Mouse (Mus musculus): ENCODE results near the gene Nfic. TPM values are rescaled to one million over a fixed set of nuclear protein-coding genes. Genes with fewer than 3 reads are reported as not detected.

Gene Nfic
- polyA plus RNA-seq, 1 experiment: 6.1 TPM

DNA sequence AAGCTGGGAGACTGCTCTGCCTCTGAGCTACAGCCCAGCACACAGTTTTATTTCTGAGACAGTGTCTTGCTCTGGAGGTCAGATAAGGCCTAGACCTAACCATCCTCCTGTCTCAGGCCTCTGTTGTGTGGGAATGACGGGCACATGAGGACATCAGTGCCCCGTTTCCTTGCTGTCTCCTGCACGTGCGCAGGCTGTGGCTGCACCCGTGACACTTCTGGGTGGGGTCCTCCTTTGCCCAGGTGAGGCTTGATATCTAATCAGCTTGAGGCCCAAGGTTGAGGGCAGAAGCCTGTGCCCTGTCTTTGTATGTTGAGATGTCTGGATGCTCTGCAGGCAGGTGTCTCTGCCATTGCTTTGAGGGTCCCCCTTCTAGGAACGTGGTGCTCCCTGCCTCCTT lies 63.2 kb downstream of the Nfic start:
- Histone ChIP-seq H3K9ac (ENCODE audit: low read depth, poor library complexity, severe bottlenecking) (no peak overlapping the region), H3K36me3 (ENCODE audit: control insufficient read depth, insufficient read depth, low read length, poor library complexity, severe bottlenecking) (peaks cover 2% of the 10 kb centered on the region; the same call in 1 of the 2 replicates), H3K27me3 (ENCODE audit: control insufficient read depth, insufficient read depth, low read length, poor library complexity, severe bottlenecking) (no peaks in the 10 kb centered on the region), H3K27ac (ENCODE audit: insufficient read depth, low read length) (no peak overlapping the region), H3K4me1 (ENCODE audit: control insufficient read depth, insufficient read depth, low read length) (peaks cover 3% of the 10 kb centered on the region), H3K9me3 (replicated peaks; ENCODE audit: control insufficient read depth, insufficient read depth, low read length, poor library complexity, severe bottlenecking) (no peaks in the 10 kb centered on the region), H3K4me3 (ENCODE audit: low read depth, low read length) (no peak overlapping the region)
- TF ChIP-seq POLR2A (IDR thresholded peaks at IDR 0.05; ENCODE audit: insufficient read depth, low read length) (no peak), EP300 (IDR thresholded peaks at IDR 0.05; ENCODE audit: insufficient read depth, low read depth, low read length) (no peak), CTCF (IDR thresholded peaks at IDR 0.05; ENCODE audit: low read depth, low read length) (no peak)

DNA sequence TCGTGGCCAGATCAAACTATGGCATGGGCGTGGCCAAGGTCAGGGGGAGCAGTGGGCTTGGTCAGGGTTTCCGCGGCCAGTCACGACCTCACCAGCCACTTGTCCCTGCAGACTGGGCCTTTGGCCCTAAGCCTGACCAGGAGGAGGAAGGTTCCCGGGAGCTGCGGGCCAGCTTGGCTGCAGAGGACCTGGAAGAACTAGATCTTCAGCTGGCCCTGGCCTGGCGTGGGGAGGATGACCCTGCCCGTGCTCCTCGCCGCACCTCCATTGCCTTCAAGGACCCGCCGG lies 64.8 kb downstream of the Nfic start:
- no peaks in the 10 kb centered on the region for H3K9me3 ChIP-seq (replicated peaks; ENCODE audit: control insufficient read depth, insufficient read depth, low read length, poor library complexity, severe bottlenecking)
- no peak overlapping the region for H3K27ac ChIP-seq (ENCODE audit: insufficient read depth, low read length)
- TF ChIP-seq CTCF (IDR thresholded peaks at IDR 0.05; ENCODE audit: low read depth, low read length) (no peak), POLR2A (IDR thresholded peaks at IDR 0.05; ENCODE audit: insufficient read depth, low read length) (no peak), EP300 (IDR thresholded peaks at IDR 0.05; ENCODE audit: insufficient read depth, low read depth, low read length) (no peak)
- peaks cover 3% of the 10 kb centered on the region for H3K4me1 ChIP-seq (ENCODE audit: control insufficient read depth, insufficient read depth, low read length)
- peaks cover 12% of the 10 kb centered on the region for H3K36me3 ChIP-seq (ENCODE audit: control insufficient read depth, insufficient read depth, low read length, poor library complexity, severe bottlenecking)
- H3K4me3 ChIP-seq (ENCODE audit: low read depth, low read length): no peak overlapping the region
- no peak overlapping the region for H3K9ac ChIP-seq (ENCODE audit: low read depth, poor library complexity, severe bottlenecking)
- no peaks in the 10 kb centered on the region for H3K27me3 ChIP-seq (ENCODE audit: control insufficient read depth, insufficient read depth, low read length, poor library complexity, severe bottlenecking)

DNA sequence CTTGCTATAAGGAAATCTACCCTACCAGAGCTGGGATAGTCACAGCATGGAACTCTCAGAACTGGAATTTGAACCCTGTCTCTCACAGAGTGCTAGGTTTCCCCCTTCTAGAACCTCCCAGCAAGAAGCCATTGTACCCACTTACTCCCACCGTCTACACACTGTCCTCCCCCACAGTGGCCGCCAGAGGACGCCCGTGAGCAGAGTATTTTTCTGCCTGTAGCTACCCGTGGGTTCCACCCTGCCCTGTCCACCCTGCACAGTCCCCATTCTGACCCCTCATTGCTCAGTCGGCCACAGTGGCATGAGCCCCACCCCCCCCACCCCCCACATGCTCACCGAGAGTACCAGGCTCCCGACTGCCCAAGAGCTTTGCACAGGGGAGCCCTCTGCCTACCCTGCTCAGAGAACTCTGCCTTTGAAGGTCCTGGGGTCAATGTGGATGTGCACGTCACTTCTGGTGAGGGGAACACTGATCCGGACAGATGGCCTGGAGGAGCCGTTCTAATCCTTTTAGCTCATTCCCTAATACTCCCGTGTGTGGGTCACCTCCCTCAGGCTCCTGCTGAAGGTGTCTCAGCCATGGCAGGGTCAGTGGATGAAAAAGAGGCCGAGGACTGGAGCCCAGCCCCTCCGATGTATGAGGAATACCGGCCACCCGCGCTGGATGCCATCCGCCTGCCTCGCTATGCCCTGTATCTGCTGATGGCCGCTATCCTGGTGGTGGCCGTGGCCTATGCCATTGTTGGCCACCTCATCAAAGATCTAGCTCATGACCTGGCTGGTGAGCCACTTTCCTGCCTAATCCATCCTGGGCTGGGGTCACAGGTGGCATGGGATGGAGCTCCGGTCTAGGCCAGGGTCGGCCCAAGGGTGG lies 65.4 kb downstream of the Nfic start:
- Histone ChIP-seq H3K27me3 (ENCODE audit: control insufficient read depth, insufficient read depth, low read length, poor library complexity, severe bottlenecking) (no peaks in the 10 kb centered on the region), H3K4me1 (ENCODE audit: control insufficient read depth, insufficient read depth, low read length) (peaks cover 3% of the 10 kb centered on the region), H3K27ac (ENCODE audit: insufficient read depth, low read length) (no peak overlapping the region), H3K4me3 (ENCODE audit: low read depth, low read length) (no peak overlapping the region), H3K36me3 (ENCODE audit: control insufficient read depth, insufficient read depth, low read length, poor library complexity, severe bottlenecking) (peaks cover 12% of the 10 kb centered on the region), H3K9me3 (replicated peaks; ENCODE audit: control insufficient read depth, insufficient read depth, low read length, poor library complexity, severe bottlenecking) (no peaks in the 10 kb centered on the region), H3K9ac (ENCODE audit: low read depth, poor library complexity, severe bottlenecking) (no peak overlapping the region)
- peak; percentile 93 for TF ChIP-seq CTCF (IDR thresholded peaks at IDR 0.05; ENCODE audit: low read depth, low read length)
- TF ChIP-seq POLR2A (IDR thresholded peaks at IDR 0.05; ENCODE audit: insufficient read depth, low read length): no peak
- no peak for TF ChIP-seq EP300 (IDR thresholded peaks at IDR 0.05; ENCODE audit: insufficient read depth, low read depth, low read length)

DNA sequence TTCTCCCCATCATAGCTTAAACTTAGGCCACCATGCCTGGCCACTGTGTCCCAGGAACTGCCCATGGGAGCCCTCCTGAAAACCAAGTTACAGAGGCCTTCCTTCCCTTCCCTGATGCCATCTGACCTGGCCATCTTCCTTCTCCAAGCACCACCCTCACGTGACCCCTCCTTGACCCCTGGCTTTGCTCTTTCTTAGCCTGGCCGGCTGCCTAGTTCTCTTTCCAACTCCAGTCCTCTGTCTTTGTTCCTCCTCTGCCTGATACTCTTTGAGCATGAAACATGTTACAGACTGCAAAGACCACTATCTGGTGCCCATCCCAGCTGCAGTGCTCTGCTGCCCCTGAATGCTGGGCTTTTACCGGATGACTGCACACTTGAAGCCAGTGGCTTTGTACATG lies 66.1 kb downstream of the Nfic start:
- Histone ChIP-seq H3K9ac (ENCODE audit: low read depth, poor library complexity, severe bottlenecking) (no peak overlapping the region), H3K27me3 (ENCODE audit: control insufficient read depth, insufficient read depth, low read length, poor library complexity, severe bottlenecking) (no peaks in the 10 kb centered on the region), H3K36me3 (ENCODE audit: control insufficient read depth, insufficient read depth, low read length, poor library complexity, severe bottlenecking) (peaks cover 12% of the 10 kb centered on the region), H3K27ac (ENCODE audit: insufficient read depth, low read length) (no peak overlapping the region), H3K4me3 (ENCODE audit: low read depth, low read length) (no peak overlapping the region), H3K9me3 (replicated peaks; ENCODE audit: control insufficient read depth, insufficient read depth, low read length, poor library complexity, severe bottlenecking) (no peaks in the 10 kb centered on the region), H3K4me1 (ENCODE audit: control insufficient read depth, insufficient read depth, low read length) (peaks cover 3% of the 10 kb centered on the region)
- no peak for TF ChIP-seq POLR2A (IDR thresholded peaks at IDR 0.05; ENCODE audit: insufficient read depth, low read length)
- no peak for TF ChIP-seq CTCF (IDR thresholded peaks at IDR 0.05; ENCODE audit: low read depth, low read length)
- no peak for TF ChIP-seq EP300 (IDR thresholded peaks at IDR 0.05; ENCODE audit: insufficient read depth, low read depth, low read length)

DNA sequence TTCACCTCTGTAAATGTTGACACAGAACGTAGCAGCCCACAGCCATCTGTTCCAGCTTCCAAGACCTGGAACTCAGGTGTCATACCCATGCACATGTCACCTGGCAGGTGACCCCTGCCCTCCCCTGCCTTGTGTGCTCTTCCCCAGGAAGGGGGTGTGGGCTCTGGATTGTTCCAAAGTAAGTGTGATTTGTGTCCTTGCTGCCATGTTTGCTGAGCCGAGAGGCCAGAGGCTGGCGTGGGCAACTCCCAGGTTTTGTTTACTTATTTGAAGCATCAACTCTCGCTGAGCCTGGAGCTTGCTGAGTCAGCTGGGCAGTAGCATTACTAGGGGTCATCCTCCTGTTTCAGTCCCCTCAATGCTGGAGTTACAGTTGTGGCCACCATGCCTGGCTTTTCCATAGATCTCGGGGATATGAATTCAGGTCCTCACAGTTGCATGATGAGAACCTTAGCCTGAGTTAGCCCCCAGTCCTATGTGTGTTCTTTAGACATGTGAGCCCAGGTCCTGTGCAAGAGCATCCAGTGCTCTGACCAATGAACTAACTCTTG lies 66.9 kb downstream of the Nfic start, which contains the start of gene Gm48552:
Gm48552 (plus strand) TSS at position 501 of the 551 bp plus-strand sequence.
- Histone ChIP-seq H3K9me3 (replicated peaks; ENCODE audit: control insufficient read depth, insufficient read depth, low read length, poor library complexity, severe bottlenecking) (no peaks in the 10 kb centered on the region), H3K27ac (ENCODE audit: insufficient read depth, low read length) (no peak within 1 kb of the TSS), H3K4me3 (ENCODE audit: low read depth, low read length) (no peak within 1 kb of the TSS), H3K27me3 (ENCODE audit: control insufficient read depth, insufficient read depth, low read length, poor library complexity, severe bottlenecking) (no peaks in the 10 kb centered on the region), H3K4me1 (ENCODE audit: control insufficient read depth, insufficient read depth, low read length) (peaks cover 3% of the 10 kb centered on the region), H3K36me3 (ENCODE audit: control insufficient read depth, insufficient read depth, low read length, poor library complexity, severe bottlenecking) (peaks cover 12% of the 10 kb centered on the region), H3K9ac (ENCODE audit: low read depth, poor library complexity, severe bottlenecking) (no peak within 1 kb of the TSS)
- TF ChIP-seq CTCF (IDR thresholded peaks at IDR 0.05; ENCODE audit: low read depth, low read length) (no peak), EP300 (IDR thresholded peaks at IDR 0.05; ENCODE audit: insufficient read depth, low read depth, low read length) (no peak), POLR2A (IDR thresholded peaks at IDR 0.05; ENCODE audit: insufficient read depth, low read length) (no peak)

DNA sequence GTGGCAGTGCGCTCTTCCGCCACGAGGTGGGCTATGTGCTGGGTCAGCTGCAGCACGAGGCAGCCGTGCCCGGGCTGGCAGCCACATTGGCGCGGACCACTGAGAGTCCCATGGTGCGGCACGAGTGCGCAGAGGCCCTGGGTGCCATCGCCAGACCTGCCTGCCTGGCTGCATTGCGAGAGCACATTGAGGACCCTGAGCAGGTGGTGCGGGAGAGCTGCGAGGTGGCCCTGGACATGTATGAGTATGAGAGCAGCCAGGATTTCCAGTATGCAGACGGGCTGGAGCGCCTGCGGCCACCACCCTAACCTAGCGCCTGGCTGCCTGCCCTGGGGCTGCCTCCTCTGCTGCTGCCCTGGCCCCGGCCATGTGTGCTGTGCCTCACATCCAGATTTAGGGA lies 67.7 kb downstream of the Nfic start:
- no peak overlapping the region for H3K27ac ChIP-seq (ENCODE audit: insufficient read depth, low read length)
- no peaks in the 10 kb centered on the region for H3K9me3 ChIP-seq (replicated peaks; ENCODE audit: control insufficient read depth, insufficient read depth, low read length, poor library complexity, severe bottlenecking)
- H3K4me3 ChIP-seq (ENCODE audit: low read depth, low read length): no peak overlapping the region
- H3K9ac ChIP-seq (ENCODE audit: low read depth, poor library complexity, severe bottlenecking): no peak overlapping the region
- TF ChIP-seq EP300 (IDR thresholded peaks at IDR 0.05; ENCODE audit: insufficient read depth, low read depth, low read length) (no peak), CTCF (IDR thresholded peaks at IDR 0.05; ENCODE audit: low read depth, low read length) (no peak), POLR2A (IDR thresholded peaks at IDR 0.05; ENCODE audit: insufficient read depth, low read length) (no peak)
- no peaks in the 10 kb centered on the region for H3K27me3 ChIP-seq (ENCODE audit: control insufficient read depth, insufficient read depth, low read length, poor library complexity, severe bottlenecking)
- H3K36me3 ChIP-seq (ENCODE audit: control insufficient read depth, insufficient read depth, low read length, poor library complexity, severe bottlenecking): peaks cover 12% of the 10 kb centered on the region
- H3K4me1 ChIP-seq (ENCODE audit: control insufficient read depth, insufficient read depth, low read length): no peaks in the 10 kb centered on the region

All from ES-Bruce4 (cell line).